Mouse (Mus musculus) CH12.LX (cell line): Measurements from ENCODE around the gene Adamts15.

ENCODE experiments used
- CTCF ChIP-seq, 2 experiments: IDR thresholded peaks in 1 of 2; conservative IDR thresholded peaks in 1 of 2; 2 replicates each; pipeline ENCODE4 v1.5.1; 2011 to 2012; ENCODE audit warnings: low read depth in 2 of 2, low read length in 2 of 2, improper control_type of control experiment in 1 of 2, inconsistent platforms in 1 of 2, mild to moderate bottlenecking in 1 of 2, moderate library complexity in 1 of 2
- MXI1 ChIP-seq: IDR thresholded peaks from 2 replicates; pipeline ENCODE4 v1.6.1; 2011; ENCODE audit warnings: mild to moderate bottlenecking, low read depth, low read length, improper control_type of control experiment
- NELFE ChIP-seq: IDR thresholded peaks from 2 replicates; pipeline ENCODE4 v1.6.1; 2011; ENCODE audit warnings: low read depth, low read length, improper control_type of control experiment
- NRF1 ChIP-seq: IDR thresholded peaks from 2 replicates; pipeline ENCODE4 v1.6.1; 2014; ENCODE audit warnings: low read depth, mild to moderate bottlenecking, inconsistent platforms, low read length, improper control_type of control experiment, moderate library complexity
- RAD21 ChIP-seq: IDR thresholded peaks from 2 replicates; pipeline ENCODE4 v1.6.1; 2011; ENCODE audit warnings: low read depth, mild to moderate bottlenecking, low read length, improper control_type of control experiment, moderate library complexity
- USF2 ChIP-seq: conservative IDR thresholded peaks from 2 replicates; pipeline ENCODE4 v1.6.1; 2011; ENCODE audit warnings: low read depth, low read length, improper control_type of control experiment

- TF ChIP-seq MXI1 (no peak), CTCF (conservative IDR thresholded peaks at IDR 0.05 in 1 of 2, IDR thresholded peaks at IDR 0.05 in 1 of 2; ENCODE audit: low read depth in 2 of 2, low read length in 2 of 2) (no peak), NELFE (no peak), RAD21 (no peak), USF2 (no peak), NRF1 (no peak)
Measured at GRCm38 (mm10) chr9:30910491-30910890, 11.8 kb downstream of the Adamts15 start.
